Mouse (Mus musculus): ENCODE results near the gene Elf3.

DNA sequence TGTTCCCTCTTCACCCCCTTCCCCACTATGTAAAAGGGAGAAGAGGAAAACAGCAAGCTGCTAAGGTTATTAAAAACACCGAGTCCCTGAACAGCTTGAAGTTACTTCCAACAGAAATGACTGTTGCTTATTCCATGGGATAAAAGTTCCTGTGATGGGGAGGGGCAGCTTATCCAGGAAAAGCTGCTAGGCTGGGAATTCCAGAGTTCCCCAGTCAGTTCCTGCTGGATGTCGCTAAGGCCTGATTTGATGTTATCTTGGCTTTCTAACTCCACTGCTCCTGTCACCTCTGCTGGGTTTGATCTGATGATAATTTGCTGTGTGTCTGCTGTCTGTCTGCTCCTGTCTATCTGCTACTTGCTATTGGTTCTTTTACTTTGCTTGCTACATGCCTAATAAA is 27.9 kb upstream of the Elf3 start:
- TF ChIP-seq CTCF (IDR thresholded peaks at IDR 0.05; ENCODE audit: low read depth, low read length) (no peak), POLR2A (IDR thresholded peaks at IDR 0.05; ENCODE audit: insufficient read depth, low read length) (no peak), EP300 (IDR thresholded peaks at IDR 0.05; ENCODE audit: insufficient read depth, low read depth, low read length) (no peak)

Data from ES-Bruce4 (cell line).